Mouse (Mus musculus) liver (tissue): ENCODE measurements at regions not wholly inside any gene's neighbourhood (a gene's known extent, or its start where the extent isn't known, plus 50 kb on each side); places are given as distances from the start of the nearest gene placed in this dataset.
A peak's percentile ranks its signal among the peaks of the same experiment; 100 is the strongest.
"Not testable (repeated sequence)": the region's sequence is repeated elsewhere in the genome, so short reads cannot be mapped to it uniquely, and the experiment has no call there.

Source experiments
- DNase-seq: peaks from one replicate; pipeline ENCODE4 v3.0.0-alpha.2; 2020; ENCODE audit warnings: mixed read lengths

DNA sequence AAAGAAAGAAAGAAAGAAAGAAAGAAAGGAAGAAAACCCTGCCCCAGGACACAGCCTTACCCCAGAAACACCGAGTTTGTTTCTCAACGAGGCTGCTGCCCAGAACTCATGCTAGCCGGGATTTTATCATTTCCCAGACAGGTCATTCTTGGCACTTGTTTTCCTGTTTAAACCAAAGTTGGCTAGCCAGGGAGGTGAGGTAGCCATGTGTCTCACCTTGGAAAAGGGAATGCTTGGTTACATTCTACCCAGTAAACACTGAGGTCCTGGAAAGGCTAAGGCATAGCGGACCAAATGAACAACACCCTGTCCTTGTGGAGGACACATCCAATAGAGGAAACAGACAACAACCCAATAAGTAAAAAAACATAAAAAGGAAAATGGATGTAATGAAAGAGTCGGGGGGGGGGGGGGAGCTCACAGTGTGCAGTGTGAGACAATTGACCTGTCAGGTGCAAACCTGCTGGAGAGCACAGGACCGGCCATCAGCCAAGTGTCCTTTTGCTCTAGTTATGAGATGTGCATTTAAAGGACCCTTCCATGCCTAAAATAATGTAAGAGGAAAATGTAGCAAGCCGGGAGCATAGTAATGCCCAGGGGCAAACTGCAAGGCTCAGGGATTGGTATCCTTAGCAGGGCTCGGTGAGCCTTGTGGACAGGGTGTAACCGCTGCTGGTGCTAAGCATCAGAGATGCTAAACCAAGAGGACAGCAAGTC lies 78.2 kb upstream of the Fzd7 start:
- no peak for DNase-seq

DNA sequence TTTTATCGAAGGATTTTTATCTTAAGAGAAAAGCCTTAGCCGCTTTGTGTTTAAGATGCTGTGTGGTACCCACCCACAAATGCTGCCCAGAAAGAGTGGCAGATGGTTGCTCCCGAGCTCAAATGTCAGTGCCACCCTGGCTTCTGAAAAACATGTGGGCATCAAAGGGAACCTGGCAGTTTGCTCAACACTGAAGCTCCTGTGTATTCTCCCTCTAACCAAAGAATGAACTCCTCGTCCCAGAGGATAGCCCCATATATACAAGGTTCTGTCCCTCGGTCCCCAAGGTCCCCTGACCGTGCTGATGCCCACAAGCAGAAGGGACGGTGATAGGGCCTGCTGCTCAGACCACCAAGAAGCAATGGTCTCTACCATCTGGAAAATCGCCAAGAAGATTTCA lies 76.9 kb upstream of the Fzd7 start:
- no peak for DNase-seq

DNA sequence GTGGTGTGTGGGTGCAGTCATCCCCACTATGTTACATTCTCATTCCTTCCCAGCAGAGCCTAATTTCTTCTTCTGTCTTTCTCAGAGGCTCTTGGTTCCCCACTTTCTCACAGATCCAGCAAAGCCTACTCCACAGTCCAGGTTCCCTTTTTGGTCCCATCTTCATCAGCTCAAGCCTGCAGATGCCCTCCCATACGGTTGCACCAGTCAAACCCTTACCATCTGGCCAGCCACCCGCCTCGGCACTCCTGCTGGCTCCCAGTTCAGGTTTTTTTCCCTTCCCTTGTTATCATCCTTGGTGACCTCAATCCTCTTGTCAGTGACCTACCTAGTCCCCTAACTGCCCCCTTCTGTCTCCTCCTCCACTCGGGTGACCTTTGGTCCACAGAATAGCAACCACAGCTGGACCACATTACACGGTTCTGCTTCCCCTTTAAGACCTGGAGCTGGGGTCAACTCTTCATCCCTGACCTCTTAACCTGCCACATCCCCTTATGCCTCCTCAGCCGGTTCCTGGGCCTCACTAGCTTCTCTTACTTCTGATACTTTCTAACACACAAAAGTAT lies 75.4 kb upstream of the Fzd7 start:
- DNase-seq = no peak

DNA sequence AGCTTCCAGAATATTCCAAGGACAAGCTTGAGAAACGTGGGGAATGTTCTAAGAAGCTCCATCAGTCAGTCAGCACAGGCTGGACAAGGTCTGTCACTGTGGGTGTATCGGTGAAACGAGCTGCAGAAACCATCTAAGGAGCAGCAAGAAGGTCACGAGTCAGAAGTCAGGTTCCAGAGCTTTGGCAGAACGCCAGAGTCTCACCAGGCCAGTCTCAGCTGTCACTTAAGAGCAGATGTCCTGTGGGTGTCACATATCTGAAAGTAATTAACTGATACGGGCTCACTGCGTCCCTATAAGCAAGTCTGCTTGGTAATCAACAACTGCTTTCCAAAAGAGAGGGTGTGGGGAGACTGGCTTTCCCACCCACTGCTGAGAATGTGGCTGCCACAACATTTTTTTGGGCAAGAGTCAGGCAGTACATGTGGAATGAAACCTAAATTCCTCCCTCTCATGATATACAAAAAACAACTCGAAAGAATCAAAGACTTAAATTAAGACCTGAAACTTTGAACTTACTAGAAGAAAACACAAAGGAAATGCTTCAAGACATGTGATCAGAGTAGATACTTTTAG lies 72.6 kb upstream of the Fzd7 start:
- peak; percentile 23 for DNase-seq

DNA sequence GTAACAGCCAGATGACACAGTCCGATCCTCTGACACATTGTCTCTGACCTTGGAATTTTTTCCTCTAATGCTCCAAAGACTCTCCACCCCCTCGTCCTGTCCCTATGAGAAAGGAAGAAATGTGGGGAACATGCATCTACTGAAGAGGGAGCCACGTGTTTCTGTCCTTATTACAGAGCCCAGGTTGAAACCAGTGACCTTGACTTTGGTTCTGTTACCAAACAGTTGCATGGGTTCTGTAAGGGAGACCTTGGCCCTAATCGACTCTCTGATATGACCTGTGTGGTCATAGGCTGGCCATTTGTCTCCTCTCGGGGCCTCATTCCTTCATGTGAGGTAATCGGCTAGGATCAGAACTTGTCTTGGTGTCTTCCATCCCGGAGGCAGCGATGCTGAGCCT lies 69.0 kb upstream of the Fzd7 start:
- no peak for DNase-seq

DNA sequence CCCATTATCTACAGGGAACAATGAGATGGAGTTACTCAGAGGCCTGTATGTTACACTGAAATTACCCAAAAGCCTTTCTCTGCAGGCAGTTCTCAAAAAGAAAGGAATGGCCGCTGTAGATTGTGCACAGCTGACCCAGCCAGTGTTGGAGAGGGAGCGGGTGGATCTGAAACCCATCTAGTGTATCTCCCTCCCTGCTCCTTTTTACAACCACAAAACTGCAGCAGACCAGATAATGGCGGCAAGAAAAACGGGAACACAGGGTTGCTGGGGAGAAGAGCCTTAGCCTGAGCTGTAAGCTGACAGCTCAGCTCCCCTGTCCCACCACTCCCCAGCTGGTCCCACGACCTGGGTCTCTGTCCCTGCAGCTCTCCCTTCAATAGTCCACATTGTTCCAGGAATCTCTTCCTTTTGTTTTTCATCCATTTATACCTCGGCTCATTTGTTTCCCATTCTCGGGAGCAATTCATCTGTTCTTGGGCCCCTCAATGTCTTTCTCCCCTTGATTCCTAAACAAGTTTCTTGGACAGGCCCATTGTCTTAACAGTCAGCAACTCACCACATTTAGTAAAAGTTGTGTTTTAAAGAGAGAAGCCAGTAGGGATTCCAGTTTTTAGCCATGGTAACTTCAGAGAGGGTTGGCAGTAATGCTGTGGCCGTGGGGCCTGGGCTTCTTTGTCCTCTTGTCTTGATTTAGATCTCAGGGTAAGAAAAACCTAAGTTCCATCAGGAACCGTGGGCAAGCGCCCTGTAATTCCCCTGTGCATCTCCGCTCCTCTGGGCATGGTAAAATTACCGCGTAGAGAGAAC lies 67.6 kb upstream of the Fzd7 start:
- DNase-seq = no peak

DNA sequence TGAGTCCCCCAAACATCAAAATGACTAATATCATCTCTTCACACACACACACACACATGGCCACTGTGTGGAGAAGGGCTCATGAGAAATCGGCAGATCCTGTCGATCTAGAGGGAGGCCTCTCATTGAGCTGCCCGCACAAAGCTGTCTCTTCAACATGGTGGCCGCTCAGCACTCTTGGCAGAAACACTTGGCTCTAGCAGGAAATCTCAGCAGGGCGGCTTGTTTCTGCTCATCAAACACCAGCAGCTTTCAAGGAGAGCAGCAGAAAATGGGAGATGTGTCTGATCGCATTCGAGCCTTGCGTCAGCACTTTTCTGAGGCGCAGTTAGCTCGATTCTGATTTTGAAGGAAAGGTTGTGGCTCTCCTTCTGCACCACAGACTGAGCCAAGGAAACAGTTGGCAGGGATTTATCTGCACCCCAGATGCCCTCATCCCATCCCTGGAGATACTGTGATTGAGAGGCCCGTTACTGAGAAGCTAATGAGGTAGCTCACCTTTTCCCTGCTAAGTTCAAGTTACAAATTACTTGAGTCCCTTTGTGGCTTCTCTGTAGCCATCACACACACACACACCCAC lies 66.4 kb upstream of the Fzd7 start:
- DNase-seq = no peak

DNA sequence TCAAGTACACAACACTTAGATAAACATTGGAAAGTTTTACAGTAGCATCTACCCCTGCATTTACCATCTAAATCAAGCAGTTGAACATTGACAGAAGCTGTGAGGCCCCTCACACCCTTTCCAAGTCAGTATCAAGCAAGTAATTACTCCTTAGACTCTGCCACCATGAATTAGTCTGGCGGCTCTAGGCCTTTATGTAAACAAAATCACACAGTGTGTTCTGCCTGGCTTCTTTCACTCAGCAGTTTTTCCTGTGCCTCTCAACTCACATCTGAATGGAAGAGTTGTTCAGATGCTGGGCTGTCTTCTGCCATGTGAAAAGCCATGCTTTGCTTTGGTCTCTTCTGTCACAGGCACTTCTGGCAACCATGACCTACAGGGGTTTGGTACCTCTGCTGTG lies 64.9 kb upstream of the Fzd7 start:
- DNase-seq = no peak

DNA sequence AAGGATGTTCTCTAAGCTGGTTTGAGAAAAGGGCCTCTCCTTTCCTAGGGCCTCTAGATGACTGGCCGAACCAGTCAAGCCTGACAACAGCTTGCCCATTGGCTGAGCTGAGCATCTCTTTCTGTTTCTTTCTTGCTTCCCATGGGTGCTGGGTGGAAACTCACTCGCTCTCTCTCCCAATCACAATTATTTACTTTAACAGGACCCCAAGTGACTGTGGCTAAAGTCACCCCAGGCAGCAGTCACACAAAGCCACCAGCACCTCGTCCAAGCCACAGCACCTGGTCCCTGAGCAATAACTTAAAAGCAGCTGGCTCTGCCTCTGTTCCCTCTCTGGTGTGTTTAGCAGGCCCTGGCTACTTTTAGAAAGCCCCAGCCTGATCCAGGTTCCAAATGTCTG lies 64.3 kb upstream of the Fzd7 start:
- DNase-seq = no peak

DNA sequence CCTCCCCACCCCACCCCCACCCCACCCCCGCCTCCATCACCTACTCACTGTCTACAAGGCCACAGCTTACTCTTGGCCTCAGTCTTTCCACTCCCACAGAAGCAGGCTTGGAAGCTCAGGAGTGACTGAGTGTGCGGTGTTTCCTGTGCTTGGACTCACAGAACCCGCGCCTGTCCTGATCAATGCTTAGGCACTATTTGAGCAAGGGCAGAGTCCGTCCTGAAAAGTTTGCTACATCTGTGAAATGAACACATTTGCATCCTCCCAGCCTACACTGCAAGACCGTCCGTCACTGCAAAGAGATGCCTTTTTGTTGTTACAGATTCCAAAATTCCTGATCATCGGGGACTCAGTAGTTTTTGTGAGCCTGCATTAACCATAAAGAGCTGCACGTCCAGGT lies 63.5 kb upstream of the Fzd7 start:
- no peak for DNase-seq

DNA sequence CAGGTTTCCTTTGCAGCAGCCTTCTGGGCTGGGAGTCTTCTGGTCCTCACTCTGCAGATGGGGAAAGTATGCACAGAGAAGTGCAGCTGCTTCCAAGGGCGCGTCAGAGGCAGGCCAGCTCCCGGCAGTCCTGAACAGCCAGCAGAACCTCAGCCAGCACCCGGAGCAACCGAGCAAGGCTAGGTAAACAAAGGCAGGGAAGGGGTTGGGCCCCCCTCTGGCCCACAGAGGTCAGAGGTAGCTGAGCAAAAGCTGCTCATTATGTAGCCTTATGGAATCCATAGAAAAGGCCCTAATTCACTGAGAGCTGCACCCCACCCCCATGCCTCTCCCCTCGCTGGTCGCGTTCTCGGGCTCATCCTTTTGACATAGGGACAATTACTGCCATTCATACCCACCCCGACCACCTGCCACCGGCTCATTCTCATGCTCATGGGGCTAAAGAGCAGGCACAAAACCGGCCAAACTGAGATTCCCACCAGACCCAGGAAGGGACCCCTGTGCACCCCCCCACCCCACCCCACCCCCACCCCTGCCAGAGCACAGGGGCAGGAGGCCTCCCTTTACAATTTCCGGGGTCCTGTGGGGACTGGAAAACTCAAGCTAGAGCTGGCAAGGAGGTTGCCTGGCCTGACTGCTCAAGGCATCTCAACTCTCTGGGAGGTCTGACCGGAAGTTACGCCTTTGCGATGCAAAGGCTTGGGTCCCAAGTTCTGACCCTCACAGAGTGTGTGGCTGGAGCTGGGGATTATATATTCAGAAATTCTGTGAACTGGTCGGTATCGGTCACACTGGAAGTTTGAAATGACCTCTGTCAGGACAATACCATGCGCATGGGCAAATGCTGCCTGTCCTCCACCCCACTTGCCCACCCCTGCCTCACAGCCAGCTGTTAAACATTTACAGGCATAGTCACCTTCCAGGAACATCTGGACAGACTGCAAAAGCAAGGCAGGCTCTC lies 59.0 kb upstream of the Fzd7 start:
- DNase-seq = peak; percentile 23

DNA sequence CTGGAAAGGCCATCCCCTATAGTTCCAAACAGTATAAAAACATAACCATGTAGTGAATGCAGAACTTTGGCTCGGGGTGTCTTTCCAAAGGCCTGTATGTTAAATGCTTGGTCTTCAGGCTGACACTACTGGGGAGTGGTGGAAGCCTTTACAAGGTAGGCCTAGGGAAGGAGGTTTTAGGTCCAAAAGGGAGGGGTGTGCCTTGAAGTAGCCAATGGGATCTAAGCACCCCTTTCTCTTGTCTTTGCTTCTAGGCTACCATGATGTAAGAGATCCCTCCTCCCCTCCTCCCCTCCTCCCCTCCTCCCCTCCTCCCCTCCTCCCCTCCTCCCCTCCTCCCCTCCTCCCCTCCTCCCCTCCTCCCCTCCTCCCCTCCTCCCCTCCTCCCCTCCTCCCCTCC lies 56.5 kb upstream of the Fzd7 start:
- DNase-seq = not testable (repeated sequence)

DNA sequence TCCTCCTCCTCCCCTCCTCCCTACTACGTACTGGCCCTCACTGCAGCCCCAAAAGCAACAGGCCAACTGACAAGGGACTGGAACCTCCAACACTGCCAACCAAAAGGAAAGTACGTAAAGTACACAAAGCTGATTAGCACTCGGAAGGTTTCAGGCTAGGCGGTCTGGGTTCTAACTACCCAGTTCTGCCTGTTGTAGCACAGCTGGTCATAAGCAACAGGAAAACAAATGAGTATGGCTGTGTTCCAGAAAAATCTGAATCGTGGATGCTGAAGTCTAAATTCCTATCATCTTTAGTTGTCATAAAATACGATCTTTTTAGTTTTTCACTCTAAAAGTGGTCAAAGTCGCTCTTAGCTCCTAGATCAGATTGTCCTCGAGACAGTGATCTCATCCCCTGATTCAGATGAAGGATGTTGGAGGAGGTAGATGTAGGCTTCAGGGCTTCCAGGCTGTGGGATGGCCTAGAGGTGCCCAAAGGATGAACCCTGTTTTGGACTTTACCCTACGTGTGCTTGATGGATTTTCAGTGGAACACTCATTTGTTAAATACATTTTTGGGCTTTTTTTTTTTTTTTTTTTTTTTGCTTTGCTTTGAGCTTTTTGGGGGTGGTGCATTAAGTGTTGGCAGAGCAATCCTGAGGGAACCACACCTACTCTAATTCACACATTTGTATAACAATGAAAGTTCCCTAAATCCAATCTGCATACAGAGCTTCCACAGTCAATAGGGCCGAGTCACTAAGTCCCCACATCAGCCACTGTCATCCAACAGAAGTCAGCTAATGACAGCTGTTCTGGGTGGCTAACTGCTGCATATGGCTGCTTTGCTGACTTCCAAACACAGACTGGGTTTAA lies 55.6 kb upstream of the Fzd7 start:
- DNase-seq = no peak

DNA sequence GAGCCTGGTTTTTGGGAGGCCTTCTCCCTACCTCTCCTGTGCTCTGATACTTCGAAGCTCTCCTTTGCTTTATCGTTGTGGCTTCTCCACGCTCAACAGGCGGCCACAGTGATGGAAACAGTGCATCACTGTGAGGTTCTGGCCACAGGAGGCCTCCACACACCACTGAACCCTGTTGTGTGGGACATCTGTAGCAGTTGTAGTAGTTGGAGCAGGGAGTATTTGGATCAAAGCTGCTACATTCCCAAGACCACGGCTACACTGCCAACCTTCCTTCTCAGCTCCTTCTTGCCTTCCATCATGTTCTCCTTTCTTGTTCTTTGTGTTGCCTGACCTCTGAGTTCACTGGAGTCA lies 55.0 kb upstream of the Fzd7 start:
- no peak for DNase-seq

DNA sequence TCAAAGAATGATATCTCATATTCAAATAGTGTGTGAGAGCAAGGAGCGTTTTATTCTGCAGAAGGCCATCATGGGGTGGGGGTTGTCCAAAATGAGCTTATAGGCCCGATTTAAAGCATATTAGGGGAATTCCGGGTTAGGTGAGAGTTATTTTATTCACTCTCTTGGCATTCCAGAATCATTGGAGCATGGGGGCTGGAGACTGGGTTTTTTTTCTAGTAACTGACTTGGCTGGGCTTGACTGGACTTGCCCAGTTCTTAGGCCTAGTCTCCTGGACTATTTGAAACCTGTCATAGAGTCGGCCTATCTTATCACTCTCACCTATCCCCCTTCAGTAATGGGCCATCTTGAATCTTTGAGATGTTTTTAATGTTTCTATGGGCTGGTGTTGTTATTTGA lies 52.9 kb upstream of the Fzd7 start:
- no peak for DNase-seq

DNA sequence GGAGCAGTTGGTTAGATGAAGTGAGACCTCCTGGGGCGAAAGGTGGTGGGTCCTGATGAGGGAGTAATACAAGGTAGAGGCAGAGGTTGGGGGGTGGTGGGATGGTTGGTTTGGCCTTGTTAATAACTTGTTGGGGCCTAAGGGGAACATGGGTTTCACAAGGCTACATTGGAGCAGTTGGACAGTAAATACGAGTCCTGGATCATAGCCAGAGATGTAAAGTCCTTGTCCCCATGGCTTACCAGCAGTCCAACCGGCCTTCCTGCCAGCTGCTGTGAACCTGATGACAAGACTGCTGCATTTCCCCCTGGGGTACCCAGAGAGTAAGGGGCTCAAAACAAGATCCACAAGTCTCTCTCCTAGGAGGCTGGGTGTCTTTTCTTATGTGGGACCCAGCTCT lies 52.0 kb upstream of the Fzd7 start:
- no peak for DNase-seq

DNA sequence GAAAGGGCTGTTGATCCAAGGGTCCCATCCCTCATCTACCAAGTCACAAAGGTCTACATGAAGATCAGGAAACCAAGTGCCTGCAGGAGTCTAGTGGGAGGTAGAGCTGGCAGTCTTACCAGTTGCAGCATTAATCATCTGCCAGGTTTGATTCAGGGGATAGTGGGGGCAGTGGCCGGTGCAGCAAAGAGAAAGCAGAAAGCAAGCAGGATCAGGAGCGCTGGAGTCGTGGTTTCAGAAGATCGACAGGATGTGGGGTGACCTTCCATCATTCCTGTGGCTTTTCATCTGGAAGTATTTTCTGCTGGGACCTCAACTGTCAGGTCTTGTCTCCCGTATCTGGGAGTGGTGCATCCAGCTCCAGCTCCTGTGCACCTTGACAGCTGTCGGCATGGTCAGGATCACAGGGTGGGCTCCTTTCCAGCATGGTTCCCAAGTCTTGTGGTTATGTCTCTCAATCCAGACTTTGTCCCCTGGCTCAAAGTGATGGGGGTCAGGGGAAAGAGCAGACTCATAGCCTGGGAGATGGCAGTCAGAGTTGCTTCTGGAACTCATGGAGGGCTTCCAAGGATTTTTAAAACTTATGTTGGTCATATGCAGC lies 51.2 kb upstream of the Fzd7 start:
- no peak for DNase-seq
